Mouse (Mus musculus) olfactory bulb, adult 2 months (tissue): Measurements from ENCODE around the gene Cfdp1.

Experiments used
- CTCF ChIP-seq: fragments of 200-500 bp; IDR thresholded peaks from 2 replicates; pipeline ENCODE4 v1.5.1; 2012; ENCODE audit warnings: low read depth, mild to moderate bottlenecking, low read length, moderate library complexity; ENCODE audit not compliant: insufficient read depth
- POLR2A ChIP-seq: fragments of 200-500 bp; IDR thresholded peaks from 2 replicates; pipeline ENCODE4 v1.6.1; 2012; ENCODE audit warnings: mild to moderate bottlenecking, low read depth, low read length, moderate library complexity; ENCODE audit not compliant: insufficient read depth

GRCm38 (mm10) chr8:111765616-111766015, 88.5 kb downstream of the Cfdp1 start:
- no peak for TF ChIP-seq POLR2A
- no peak for TF ChIP-seq CTCF
